Mouse (Mus musculus): ENCODE measurements at regions not wholly inside any gene's neighbourhood (a gene's known extent, or its start where the extent isn't known, plus 50 kb on each side); places are given as distances from the start of the nearest gene placed in this dataset.

GRCm38 (mm10) chr16:7788209-7788608 is 636.7 kb downstream of the Tmem114 start:
- 15% methylated on average over 2 of the region's 2 CpGs for WGBS
- Histone ChIP-seq H3K27me3 (ENCODE audit: control insufficient read depth, insufficient read depth, low read length) (no peaks in the 10 kb centered on the region; the same call in 1 of the 2 replicates), H3K27ac (ENCODE audit: insufficient read depth, low read length) (no peak overlapping the region), H3K4me1 (ENCODE audit: control insufficient read depth, insufficient read depth, low read length) (peaks cover 5% of the 10 kb centered on the region; the same call in 1 of the 2 replicates), H3K4me3 (replicated peaks; ENCODE audit: insufficient read depth, low read depth, low read length) (no peak overlapping the region)
- peak; percentile 53 to 76 for DNase-seq
- no peak for TF ChIP-seq CTCF (IDR thresholded peaks at IDR 0.05; ENCODE audit: borderline replicate concordance, insufficient read depth, low read depth, low read length)
- TF ChIP-seq POLR2A (IDR thresholded peaks at IDR 0.05; ENCODE audit: borderline replicate concordance, insufficient read depth, low read length) = no peak

- TF ChIP-seq CTCF (IDR thresholded peaks at IDR 0.05; ENCODE audit: borderline replicate concordance, insufficient read depth, low read depth, low read length) (no peak), POLR2A (IDR thresholded peaks at IDR 0.05; ENCODE audit: borderline replicate concordance, insufficient read depth, low read length) (no peak)
- DNase-seq = no peak
- WGBS = 70% methylated on average over 2 of the region's 2 CpGs
These were observed 643.4 kb downstream of the Tmem114 start for GRCm38 (mm10) chr16:7781506-7781905.

GRCm38 (mm10) chr16:7775635-7776034 is 649.3 kb downstream of the Tmem114 start:
- Histone ChIP-seq H3K27me3 (ENCODE audit: control insufficient read depth, insufficient read depth, low read length) (no peaks in the 10 kb centered on the region), H3K27ac (ENCODE audit: insufficient read depth, low read length) (no peak overlapping the region), H3K4me1 (ENCODE audit: control insufficient read depth, insufficient read depth, low read length) (no peaks in the 10 kb centered on the region), H3K4me3 (replicated peaks; ENCODE audit: insufficient read depth, low read depth, low read length) (no peak overlapping the region)
- 90% methylated on average over 3 of the region's 3 CpGs for WGBS
- no peak for TF ChIP-seq POLR2A (IDR thresholded peaks at IDR 0.05; ENCODE audit: borderline replicate concordance, insufficient read depth, low read length)
- TF ChIP-seq CTCF (IDR thresholded peaks at IDR 0.05; ENCODE audit: borderline replicate concordance, insufficient read depth, low read depth, low read length) = no peak
- no peak for DNase-seq

More at GRCm38 (mm10) chr16:7781506-7781905, 643.4 kb downstream of the Tmem114 start:
- no peak overlapping the region for H3K4me3 ChIP-seq (replicated peaks; ENCODE audit: insufficient read depth, low read depth, low read length)
- H3K27ac ChIP-seq (ENCODE audit: insufficient read depth, low read length) = no peak overlapping the region
- peaks cover 6% of the 10 kb centered on the region; the same call in 1 of the 2 replicates for H3K4me1 ChIP-seq (ENCODE audit: control insufficient read depth, insufficient read depth, low read length)
- no peaks in the 10 kb centered on the region; the same call in 1 of the 2 replicates for H3K27me3 ChIP-seq (ENCODE audit: control insufficient read depth, insufficient read depth, low read length)

- Histone ChIP-seq H3K27me3 (ENCODE audit: control insufficient read depth, insufficient read depth, low read length) (no peaks in the 10 kb centered on the region; the same call in 1 of the 2 replicates), H3K4me1 (ENCODE audit: control insufficient read depth, insufficient read depth, low read length) (no peaks in the 10 kb centered on the region), H3K27ac (ENCODE audit: insufficient read depth, low read length) (no peak overlapping the region), H3K4me3 (replicated peaks; ENCODE audit: insufficient read depth, low read depth, low read length) (no peak overlapping the region)
- no peak for DNase-seq
- WGBS = 88% methylated on average over 1 of the region's 1 CpGs
- TF ChIP-seq CTCF (IDR thresholded peaks at IDR 0.05; ENCODE audit: borderline replicate concordance, insufficient read depth, low read depth, low read length) (no peak), POLR2A (IDR thresholded peaks at IDR 0.05; ENCODE audit: borderline replicate concordance, insufficient read depth, low read length) (no peak)
These were observed 656.5 kb downstream of the Tmem114 start for GRCm38 (mm10) chr16:7768433-7768832.

GRCm38 (mm10) chr16:7767691-7768090 is 657.2 kb downstream of the Tmem114 start:
- no peak for TF ChIP-seq CTCF (IDR thresholded peaks at IDR 0.05; ENCODE audit: borderline replicate concordance, insufficient read depth, low read depth, low read length)
- TF ChIP-seq POLR2A (IDR thresholded peaks at IDR 0.05; ENCODE audit: borderline replicate concordance, insufficient read depth, low read length) = no peak
- WGBS = 86% methylated on average over 4 of the region's 4 CpGs
- H3K4me3 ChIP-seq (replicated peaks; ENCODE audit: insufficient read depth, low read depth, low read length) = no peak overlapping the region
- no peak for DNase-seq
- H3K27ac ChIP-seq (ENCODE audit: insufficient read depth, low read length) = no peak overlapping the region
- no peaks in the 10 kb centered on the region for H3K4me1 ChIP-seq (ENCODE audit: control insufficient read depth, insufficient read depth, low read length)
- H3K27me3 ChIP-seq (ENCODE audit: control insufficient read depth, insufficient read depth, low read length) = no peaks in the 10 kb centered on the region; the same call in 1 of the 2 replicates

- no peak for DNase-seq
- no peak for TF ChIP-seq CTCF (IDR thresholded peaks at IDR 0.05; ENCODE audit: borderline replicate concordance, insufficient read depth, low read depth, low read length)
- no peak for TF ChIP-seq POLR2A (IDR thresholded peaks at IDR 0.05; ENCODE audit: borderline replicate concordance, insufficient read depth, low read length)
- Histone ChIP-seq H3K4me3 (replicated peaks; ENCODE audit: insufficient read depth, low read depth, low read length) (no peak overlapping the region), H3K27ac (ENCODE audit: insufficient read depth, low read length) (no peak overlapping the region), H3K27me3 (ENCODE audit: control insufficient read depth, insufficient read depth, low read length) (no peaks in the 10 kb centered on the region; the same call in 1 of the 2 replicates), H3K4me1 (ENCODE audit: control insufficient read depth, insufficient read depth, low read length) (no peaks in the 10 kb centered on the region)
- WGBS = 27% methylated on average over 6 of the region's 6 CpGs
These were observed 660.6 kb downstream of the Tmem114 start for GRCm38 (mm10) chr16:7764383-7764782.

- Histone ChIP-seq H3K4me3 (replicated peaks; ENCODE audit: insufficient read depth, low read depth, low read length) (no peak overlapping the region), H3K4me1 (ENCODE audit: control insufficient read depth, insufficient read depth, low read length) (no peaks in the 10 kb centered on the region), H3K27me3 (ENCODE audit: control insufficient read depth, insufficient read depth, low read length) (no peaks in the 10 kb centered on the region), H3K27ac (ENCODE audit: insufficient read depth, low read length) (no peak overlapping the region)
- DNase-seq = no peak
- 70% methylated on average over 2 of the region's 2 CpGs for WGBS
- no peak for TF ChIP-seq POLR2A (IDR thresholded peaks at IDR 0.05; ENCODE audit: borderline replicate concordance, insufficient read depth, low read length)
- TF ChIP-seq CTCF (IDR thresholded peaks at IDR 0.05; ENCODE audit: borderline replicate concordance, insufficient read depth, low read depth, low read length) = no peak
These were observed 696.8 kb downstream of the Tmem114 start for GRCm38 (mm10) chr16:7728186-7728585.

GRCm38 (mm10) chr16:7725225-7725624 is 699.7 kb downstream of the Tmem114 start:
- TF ChIP-seq CTCF (IDR thresholded peaks at IDR 0.05; ENCODE audit: borderline replicate concordance, insufficient read depth, low read depth, low read length) = no peak
- H3K27me3 ChIP-seq (ENCODE audit: control insufficient read depth, insufficient read depth, low read length) = no peaks in the 10 kb centered on the region
- no peak overlapping the region for H3K4me3 ChIP-seq (replicated peaks; ENCODE audit: insufficient read depth, low read depth, low read length)
- H3K27ac ChIP-seq (ENCODE audit: insufficient read depth, low read length) = no peak overlapping the region
- no peak for DNase-seq
- no peaks in the 10 kb centered on the region for H3K4me1 ChIP-seq (ENCODE audit: control insufficient read depth, insufficient read depth, low read length)
- WGBS = 98% methylated on average over 1 of the region's 1 CpGs
